Mouse (Mus musculus) T-helper 1 cell (primary cell): Measurements from ENCODE around the gene Cdh18.
"Not testable (repeated sequence)": the region's sequence is repeated elsewhere in the genome, so short reads cannot be mapped to it uniquely, and the experiment has no call there.

Experiments used
- in situ Hi-C: fragments of 300-600 bp; cut with MboI, MseI; formaldehyde crosslinking; loops from one replicate; pipeline ENCODE4 v1.15.1; 2025; ENCODE audit warnings: high pct_unique_total_duplicates

The Cdh18 gene

GRCm38 (mm10) chr15:22548711-22549271 is at the start of gene Cdh18:
TSS of gene Cdh18 (plus strand) at chr15:22549022.
- in situ Hi-C loops: no loop called here

- in situ Hi-C loops: no loop called here
These were observed 37.6 kb upstream of the Cdh18 start for GRCm38 (mm10) chr15:22511271-22511670.

DNA sequence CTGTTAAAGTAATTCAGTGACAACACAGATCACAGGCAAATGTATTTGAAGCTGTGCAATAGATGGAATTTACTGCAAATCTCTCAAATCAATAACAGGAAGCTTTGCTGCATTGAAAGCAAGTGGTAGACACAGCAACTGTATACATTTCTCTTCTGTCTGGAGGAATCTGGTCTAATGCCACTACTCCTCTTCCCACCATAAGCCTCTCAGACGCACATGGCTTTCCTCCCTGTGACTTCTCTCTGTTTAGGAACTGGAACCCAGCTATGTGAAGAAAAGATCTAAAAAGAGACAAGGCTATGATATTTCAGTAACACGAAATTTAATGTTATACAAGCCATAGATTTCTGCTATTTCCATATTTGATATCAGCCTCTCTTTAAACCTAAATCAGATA is 13.0 kb upstream of the Cdh18 start:
- in situ Hi-C loops: no loop called here

DNA sequence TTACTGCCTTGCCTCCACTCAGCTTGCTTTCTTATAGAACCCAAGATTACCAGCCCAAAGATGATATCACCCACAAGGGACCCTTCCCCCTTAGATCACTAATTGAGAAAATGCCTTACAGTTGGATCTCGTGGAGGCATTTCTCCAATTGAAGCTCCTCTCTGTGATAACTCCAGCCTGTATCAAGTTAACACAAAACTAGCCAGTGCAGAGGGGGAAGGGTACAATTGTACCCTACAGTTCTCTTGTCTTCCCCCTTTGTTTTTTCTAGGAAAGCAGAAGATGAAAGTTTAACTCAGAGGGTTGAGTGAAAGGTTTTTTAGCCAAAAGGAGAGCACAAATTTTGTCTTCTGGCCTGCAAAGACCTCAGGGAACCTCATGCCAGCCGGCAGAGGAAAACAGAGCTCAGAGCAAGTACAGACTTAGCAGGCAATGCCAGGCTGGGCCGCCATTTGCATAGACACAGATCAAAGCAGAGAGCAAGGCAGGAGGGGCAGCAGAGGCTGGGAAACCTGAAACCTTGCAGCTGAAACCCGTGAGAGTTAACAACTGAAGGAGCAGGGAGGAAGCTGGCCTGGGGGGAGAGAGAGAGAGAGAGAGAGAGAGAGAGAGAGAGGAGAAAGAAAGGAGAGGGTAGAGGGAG is 29.3 kb downstream of the Cdh18 start:
- in situ Hi-C loops: no loop called here

GRCm38 (mm10) chr15:22578617-22578990 is 29.8 kb downstream of the Cdh18 start:
- in situ Hi-C loops: no loop called here

DNA sequence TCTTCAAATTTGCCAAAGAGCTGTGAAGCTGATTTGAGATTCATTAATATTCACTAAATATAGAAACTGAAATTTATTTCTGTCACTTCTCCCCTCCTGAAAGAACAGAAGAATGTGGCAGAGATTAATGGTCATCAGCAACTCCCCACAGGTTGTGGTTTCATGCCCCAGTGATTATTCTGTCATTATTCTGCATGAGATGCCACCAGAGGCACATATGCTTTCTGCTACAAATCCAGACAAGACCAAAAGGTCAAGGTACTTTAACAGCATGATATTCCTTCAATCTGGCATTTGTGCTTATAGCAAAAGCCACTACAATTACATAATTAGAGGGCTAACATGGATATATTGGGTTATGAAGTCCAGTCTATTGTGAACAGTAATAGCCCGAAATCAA is 35.8 kb downstream of the Cdh18 start:
- in situ Hi-C loops: no loop called here

- in situ Hi-C loops: no loop called here
These were observed 167.6 kb downstream of the Cdh18 start for GRCm38 (mm10) chr15:22716376-22716775.

- in situ Hi-C loops: no loop called here
These were observed 168.9 kb downstream of the Cdh18 start for GRCm38 (mm10) chr15:22717681-22718080.

DNA sequence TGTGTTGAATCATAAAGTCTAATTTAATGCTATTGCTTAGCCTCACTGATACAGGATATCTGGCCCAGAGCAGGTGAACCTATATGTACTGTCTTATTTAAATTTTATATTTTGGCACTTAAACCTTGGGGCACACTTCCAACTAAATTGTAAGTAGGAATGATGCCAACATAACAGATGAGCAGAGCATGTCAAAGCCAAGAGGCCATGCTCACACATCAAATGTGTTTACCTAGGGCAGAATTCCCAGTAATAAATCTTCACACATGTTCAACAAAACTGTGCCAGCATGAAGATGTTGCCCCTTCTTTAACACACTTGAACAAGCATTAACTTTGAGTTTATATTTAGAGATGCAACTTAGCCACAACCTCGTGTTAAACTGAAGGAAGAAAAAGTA is 177.8 kb downstream of the Cdh18 start:
- in situ Hi-C loops: no loop called here

DNA sequence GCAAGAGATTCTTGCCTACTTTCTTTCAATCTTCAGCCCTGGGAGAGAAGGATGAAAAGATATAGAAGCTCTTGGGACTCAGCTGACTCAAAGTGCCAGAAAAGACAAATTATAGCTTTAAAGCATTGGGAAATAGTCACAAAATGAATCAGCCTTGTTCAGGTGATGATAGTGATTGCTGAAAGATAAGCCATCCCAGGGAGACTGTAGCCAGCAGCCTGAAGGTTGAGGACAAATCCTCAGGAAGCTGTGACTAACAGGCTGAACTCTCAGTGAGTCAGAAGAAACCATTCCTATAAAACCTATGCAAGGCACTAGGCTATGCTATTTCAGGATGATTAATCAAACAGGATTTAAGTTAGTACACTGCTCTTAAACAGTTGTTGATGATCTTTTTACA is 184.2 kb downstream of the Cdh18 start:
- in situ Hi-C loops: no loop called here

- in situ Hi-C loops: no loop called here
These were observed 187.3 kb downstream of the Cdh18 start for GRCm38 (mm10) chr15:22736165-22736564.

DNA sequence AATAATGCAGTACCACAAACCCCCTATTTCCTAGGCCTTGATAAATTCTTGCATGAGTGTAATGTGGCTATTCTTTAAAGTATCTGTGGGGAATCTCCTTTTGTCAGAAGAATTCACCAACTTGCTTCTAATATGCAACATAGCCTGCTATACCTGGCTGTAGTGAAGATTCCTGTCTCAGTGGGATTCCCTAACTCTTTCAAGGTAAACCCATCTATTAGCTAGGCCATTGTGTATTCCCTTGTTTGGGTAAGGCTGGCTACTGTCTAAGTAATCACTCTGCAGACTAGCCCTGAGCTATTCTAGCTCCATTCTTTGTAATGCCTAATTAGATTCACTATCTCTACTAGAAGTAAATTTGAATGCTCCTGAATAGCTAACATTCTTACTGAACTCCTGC is 212.4 kb downstream of the Cdh18 start:
- in situ Hi-C loops: not testable (repeated sequence)

DNA sequence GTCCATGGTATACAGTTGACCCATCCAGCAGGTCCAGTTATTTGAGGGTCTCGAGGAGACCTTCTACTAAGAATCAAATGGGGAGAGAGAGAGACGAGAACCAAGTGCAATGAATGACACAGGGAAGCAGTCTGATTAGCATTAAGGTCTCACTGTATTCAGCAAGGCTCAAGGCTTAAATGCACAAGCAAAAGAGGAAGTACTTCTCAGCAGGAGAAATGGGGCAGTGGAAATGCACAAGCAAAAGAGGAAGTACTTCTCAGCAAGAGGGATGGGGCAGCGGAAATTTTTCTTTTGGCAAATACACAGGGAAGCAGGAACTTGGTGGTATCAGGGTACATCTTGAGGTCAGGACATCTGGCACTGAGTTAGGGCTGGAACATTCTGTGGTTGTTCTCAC is 217.8 kb downstream of the Cdh18 start:
- in situ Hi-C loops: not testable (repeated sequence)

GRCm38 (mm10) chr15:22776346-22776745 is 227.5 kb downstream of the Cdh18 start:
- in situ Hi-C loops: no loop called here

DNA sequence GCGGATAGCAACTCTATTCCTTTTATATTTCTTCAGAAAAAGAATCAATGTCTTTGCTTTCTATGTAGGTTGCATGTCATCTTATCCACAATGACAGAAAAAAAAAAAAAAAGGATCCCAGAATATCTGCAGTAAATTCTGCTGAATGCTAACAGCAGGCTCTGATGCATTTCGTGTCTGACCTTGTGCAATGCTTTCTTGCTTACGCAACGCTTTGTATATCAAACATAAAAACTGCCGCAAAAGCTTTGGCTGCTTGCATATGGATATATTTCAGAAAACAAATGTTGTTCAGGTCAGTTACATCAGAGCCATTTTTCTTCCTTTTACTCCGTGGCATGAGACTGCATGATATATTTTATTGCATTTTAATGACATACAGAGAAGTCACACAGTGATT is 240.9 kb downstream of the Cdh18 start:
- in situ Hi-C loops: no loop called here

DNA sequence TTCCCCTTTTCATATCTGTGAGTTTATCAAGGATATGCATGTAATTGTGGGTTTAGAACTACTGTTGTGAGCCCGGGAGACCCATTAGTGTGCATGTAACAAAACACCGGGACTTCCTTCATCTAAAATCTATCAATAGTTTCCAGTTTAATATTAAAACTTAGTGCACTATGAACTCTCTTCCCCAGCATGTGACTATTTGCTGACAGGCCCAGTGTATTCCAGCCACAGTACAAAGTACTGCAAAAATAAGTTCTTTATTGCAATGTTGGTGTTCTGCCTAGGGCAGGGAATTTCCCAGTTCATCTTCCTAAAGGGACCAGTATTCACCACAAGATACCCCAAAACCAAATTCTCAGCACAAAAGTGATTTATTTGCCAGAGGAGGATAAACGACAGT is 243.0 kb downstream of the Cdh18 start:
- in situ Hi-C loops: no loop called here

GRCm38 (mm10) chr15:22833127-22833526 is 284.3 kb downstream of the Cdh18 start:
- in situ Hi-C loops: no loop called here

GRCm38 (mm10) chr15:22837173-22837572 is 288.4 kb downstream of the Cdh18 start:
- in situ Hi-C loops: no loop called here

- in situ Hi-C loops: no loop called here
These were observed 308.9 kb downstream of the Cdh18 start for GRCm38 (mm10) chr15:22857704-22858103.

DNA sequence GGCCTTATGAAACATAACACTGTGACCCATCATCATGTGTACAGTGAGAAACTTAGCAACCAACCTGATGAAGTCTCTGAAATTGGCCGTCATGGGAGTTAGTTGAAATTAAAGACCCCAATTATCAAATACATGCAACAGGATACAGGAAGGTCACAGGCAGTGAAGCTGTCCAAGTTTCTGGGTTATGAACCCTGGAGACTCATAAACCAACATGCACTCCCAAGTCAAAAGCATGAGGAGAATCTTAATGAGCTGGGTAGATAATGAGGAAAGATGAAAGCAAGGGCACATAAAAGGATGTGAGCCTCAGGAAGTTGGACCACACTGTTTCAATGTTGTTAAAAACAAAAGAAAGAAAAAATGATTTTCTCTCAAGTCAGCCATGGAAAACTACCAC is 321.9 kb downstream of the Cdh18 start:
- in situ Hi-C loops: no loop called here

DNA sequence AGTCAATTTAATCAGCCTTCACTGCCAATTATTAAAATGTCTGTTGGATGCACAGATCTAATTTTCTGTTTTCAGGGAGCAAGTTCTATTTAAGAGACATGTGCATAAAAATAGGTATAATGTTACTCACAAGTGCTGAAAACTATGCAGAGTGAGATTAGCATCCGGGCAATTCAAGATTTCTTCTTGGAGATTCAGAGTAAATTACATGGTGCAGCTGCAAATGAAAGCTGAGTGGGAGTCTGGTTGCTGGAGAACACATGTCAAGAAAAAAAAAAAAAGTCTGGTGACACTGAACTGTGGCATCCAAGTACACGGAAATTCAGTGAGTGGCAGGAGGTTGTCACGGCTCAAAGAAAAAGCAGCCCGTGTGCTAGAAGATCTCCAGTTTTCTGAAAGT is 348.9 kb downstream of the Cdh18 start:
- in situ Hi-C loops: no loop called here

- in situ Hi-C loops: no loop called here
These were observed 349.4 kb downstream of the Cdh18 start for GRCm38 (mm10) chr15:22898208-22898607.

DNA sequence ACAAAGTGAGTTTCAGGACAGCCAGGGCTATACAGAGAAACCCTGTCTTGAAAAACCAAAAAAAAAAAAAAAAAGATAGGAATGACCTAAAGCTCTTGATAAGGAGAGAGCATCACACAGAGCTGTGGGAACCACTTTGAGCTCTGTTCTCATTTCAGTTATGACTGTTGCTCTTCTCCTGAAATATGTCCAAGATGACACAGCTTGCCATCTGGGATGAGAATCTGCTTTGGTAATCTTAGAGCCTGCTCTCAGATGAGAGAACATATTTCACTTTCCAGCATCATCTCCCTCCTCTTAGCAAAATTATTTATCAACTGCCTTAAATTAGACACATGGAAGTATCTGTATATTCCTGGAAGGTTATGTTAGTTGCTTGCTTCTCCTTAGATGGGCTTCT is 365.6 kb downstream of the Cdh18 start:
- in situ Hi-C loops: no loop called here

- in situ Hi-C loops: no loop called here
These were observed 385.5 kb downstream of the Cdh18 start for GRCm38 (mm10) chr15:22934293-22934692.
